Mouse (Mus musculus) cerebellum, adult 2 months (tissue): ENCODE measurements around the gene Nsun3.

Source experiments
- CTCF ChIP-seq: fragments of 200-500 bp; IDR thresholded peaks from 2 replicates; pipeline ENCODE4 v1.5.1; 2011; ENCODE audit warnings: low read depth, mild to moderate bottlenecking, control low read depth, low read length, moderate library complexity, borderline replicate concordance; ENCODE audit not compliant: insufficient read depth
- POLR2A ChIP-seq: fragments of 200-500 bp; IDR thresholded peaks from 2 replicates; pipeline ENCODE4 v1.6.1; 2011; ENCODE audit warnings: low read length, control low read depth, borderline replicate concordance; ENCODE audit not compliant: insufficient read depth

- no peak for TF ChIP-seq CTCF
- TF ChIP-seq POLR2A: no peak
These were observed 28.3 kb downstream of the Nsun3 start for GRCm38 (mm10) chr16:62758340-62758739.
